Mouse (Mus musculus) kidney, adult 2 months (tissue): ENCODE data around the gene Mrps34.

ENCODE experiments used
- CTCF ChIP-seq: fragments of 200-500 bp; conservative IDR thresholded peaks from 2 replicates; pipeline ENCODE4 v1.5.1; 2011; ENCODE audit warnings: low read depth, mild to moderate bottlenecking, control low read depth, low read length, moderate library complexity, mixed read lengths; ENCODE audit not compliant: insufficient read depth, insufficient read length
- POLR2A ChIP-seq: fragments of 200-500 bp; IDR thresholded peaks from one replicate; pipeline ENCODE4 v1.6.1; 2011; ENCODE audit warnings: low read depth, low read length, control low read depth

GRCm38 (mm10) chr17:24907591-24907990 is 12.7 kb downstream of the Mrps34 start:
- no peak for TF ChIP-seq CTCF
- TF ChIP-seq POLR2A: no peak
